Mouse (Mus musculus): ENCODE measurements around the gene Dpf3.

Dpf3 gene

DNA sequence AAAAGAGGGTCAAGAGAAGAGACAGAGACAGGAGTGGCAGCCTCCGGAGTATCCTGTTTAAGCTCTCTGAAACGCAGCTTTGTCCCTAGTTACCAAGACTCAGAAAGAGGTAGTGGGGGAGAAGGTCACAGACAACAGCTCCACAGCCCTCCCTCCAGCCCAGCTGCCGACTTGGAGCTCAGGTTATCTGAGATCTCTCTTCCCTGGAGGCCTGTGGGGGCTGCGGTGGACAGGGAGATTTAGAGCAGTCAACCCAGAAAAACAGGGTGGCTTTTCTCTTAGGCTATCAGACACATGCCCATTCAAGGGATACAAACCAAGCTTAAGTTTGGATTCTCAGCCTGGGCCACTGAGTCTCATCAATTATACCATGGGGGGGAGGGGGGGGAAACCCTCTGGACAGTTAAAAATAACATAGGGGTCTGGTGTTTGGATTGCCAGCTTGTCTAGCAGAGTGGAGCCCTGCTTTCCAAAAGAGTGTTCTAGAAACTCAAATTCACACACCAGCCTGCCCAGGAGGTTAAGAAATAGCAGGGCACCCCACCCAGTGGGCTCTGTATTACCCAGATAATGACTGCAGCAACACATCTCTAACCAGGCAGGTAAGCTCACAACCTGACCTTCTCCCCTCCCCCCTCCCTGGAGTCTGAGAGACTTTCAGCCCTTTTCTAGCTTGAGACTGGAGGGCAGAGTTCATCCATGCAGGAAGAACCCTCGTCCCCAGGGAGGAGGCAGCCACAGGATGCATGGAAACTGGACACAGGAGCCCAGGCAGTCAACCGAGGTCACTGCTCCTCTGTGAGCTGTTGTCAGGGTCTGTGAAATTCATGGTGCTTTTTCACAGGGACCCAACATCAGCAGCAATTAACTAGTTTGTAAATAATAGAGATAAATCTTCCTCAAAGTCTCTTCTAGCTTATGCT, 20.7 kb downstream of the Dpf3 start:
- DNase-seq (ENCODE audit: low spot score), result no peak

DNA sequence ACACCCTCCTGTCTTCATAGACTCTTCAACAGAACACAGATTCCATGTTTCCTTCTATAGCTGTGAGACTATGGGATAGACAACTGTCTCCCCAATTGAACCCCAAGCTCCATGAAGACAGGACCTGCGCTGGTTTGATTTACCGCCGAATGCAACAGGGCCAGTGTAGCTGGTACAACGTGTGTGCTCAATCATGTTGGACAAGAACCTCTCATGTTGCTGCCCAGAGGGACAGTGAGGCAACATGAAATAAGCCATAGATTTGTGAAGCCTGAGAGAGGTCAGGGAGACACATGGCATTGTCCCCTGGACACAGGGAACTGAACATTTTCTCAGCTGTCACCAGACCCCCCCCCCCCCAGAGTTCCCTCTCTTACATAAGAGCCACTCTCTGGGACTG, 21.5 kb downstream of the Dpf3 start:
- DNase-seq (ENCODE audit: low spot score), result no peak

DNA sequence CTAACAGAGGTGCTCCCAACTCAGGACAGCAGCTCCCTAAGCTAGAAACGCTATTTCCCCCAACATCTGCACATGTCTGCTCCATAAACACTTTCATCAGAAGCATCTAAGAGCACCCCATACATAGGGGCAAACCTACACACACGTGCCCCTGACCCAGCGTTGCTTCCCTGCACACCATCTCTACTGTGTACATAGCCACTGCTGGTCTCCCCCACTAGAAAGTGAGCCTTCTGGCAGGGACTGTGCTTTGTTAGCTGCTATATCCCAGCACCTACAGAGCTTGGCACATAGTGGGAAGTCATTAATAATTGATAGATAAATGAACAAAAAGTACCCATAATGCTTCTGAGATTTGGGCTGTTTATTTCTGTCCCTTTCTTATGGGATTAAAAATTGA, 27.2 kb downstream of the Dpf3 start:
- no peak for DNase-seq (ENCODE audit: low spot score)

GRCm38 (mm10) chr12:83454697-83455321, 32.7 kb downstream of the Dpf3 start:
- DNase-seq (ENCODE audit: low spot score), result no peak

- no peak for DNase-seq (ENCODE audit: low spot score)
Measured at GRCm38 (mm10) chr12:83451850-83452249, 35.7 kb downstream of the Dpf3 start.

GRCm38 (mm10) chr12:83450471-83450870, 37.0 kb downstream of the Dpf3 start:
- no peak for DNase-seq (ENCODE audit: low spot score)

- DNase-seq (ENCODE audit: low spot score), result no peak
Measured at GRCm38 (mm10) chr12:83449202-83449601, 38.3 kb downstream of the Dpf3 start.

DNA sequence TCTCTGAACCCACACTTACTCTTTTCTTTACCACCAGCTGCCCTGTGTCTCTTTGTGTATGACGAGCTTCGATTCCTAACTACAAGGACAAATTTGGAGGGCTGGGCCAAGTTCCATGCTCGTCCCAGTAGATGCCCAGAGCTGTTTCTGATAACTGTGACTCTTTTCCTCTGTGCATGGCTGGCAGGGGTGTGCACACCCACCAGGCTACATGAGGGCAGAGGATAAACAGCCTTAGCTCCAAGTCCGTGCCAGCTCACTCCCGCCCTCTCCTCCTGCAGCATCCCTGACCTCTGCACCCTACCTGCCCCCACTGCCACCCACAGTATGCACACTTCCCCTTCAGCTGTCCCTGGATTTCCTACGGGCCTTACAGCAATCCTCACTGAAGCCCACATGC, 41.9 kb downstream of the Dpf3 start:
- DNase-seq (ENCODE audit: low spot score), result no peak

DNA sequence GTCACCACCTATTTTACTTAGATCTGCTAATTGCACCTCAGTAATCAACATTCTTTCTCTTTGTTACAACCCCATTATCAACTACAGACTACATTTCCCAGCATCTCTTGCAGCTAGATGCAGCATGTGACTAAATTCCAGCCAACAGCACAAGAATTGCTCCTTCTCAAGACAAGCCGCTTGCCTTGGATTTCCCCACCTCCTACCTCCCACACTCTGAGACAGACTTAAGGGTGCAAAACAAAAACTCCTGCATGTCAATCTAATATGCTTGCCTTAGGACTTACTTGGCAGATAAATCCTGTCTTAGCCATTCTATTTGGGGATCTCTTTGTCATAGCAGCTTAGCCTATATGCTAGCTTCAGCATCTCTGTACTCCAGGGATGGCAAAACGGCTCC, 43.1 kb downstream of the Dpf3 start:
- no peak for DNase-seq (ENCODE audit: low spot score)

DNA sequence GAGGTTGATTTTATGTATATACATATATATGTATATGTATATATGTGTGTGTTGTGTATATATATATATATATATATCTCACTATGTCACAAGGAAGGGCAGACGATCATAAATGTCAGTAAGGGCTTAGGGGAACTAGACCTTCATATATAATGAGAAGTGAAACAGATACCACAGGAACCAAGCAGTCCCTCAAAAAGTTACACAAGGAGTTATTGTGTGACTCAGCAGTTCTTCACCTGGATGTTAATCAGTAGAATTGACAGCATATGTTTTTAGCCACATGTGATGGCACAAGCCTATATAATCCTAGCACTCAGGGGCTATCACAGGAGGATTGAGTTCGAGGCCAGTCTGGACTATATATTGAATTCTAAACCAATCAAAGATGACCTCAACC, 49.5 kb downstream of the Dpf3 start:
- DNase-seq (ENCODE audit: low spot score), result no peak

DNA sequence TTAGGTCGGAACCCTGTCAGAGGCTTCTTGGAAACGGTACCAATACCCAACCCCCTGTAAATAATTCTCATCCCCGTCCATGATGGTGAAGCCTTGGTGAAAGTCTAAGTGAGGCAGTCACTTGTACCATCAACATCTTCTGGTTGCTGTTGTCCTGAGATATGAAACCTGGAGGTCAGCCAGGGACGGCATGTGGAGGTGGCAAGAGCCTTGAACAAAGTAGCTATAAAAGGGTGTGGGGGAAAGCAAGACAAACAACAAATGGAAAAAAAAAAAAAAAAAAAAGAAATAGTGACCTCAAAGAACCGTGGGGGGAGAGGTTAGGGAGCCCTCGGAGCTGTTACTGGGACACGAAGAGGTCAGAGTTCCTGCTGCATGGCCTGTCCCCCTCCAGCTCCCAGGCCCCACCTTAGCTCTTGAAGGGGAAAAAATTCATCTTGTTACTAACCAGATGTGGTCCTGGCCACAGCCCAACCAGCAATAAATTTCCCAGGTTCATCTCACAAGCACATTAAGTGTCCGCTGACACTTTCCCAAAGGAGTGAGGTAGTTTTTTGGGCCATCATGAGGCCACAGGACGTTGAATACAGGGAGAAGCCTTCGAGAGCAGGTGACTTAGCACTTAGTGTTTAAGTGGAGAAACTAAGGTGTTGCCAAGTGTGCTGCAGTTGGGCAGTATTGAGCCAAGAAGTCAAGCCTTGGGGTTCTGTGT, 53.4 kb downstream of the Dpf3 start:
- DNase-seq (ENCODE audit: low spot score), result no peak

DNA sequence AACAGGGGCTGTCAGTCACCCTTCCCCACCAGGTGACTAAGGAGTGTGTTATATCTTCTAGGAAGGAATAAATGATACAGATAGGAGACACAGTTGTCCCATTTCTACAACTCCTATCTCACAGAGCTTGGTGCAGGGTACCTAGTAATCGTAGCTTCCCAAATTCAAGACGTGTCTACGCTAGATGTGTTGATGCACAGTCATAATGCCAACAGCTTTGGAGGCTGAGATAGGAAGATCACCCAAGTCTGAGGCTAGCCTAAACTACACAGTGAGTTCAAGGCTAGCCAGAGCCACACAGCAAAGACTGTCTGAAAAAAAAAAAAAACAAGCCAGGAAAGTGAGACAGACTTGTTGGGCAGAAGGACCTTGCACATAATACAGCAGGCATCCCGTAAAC, 54.1 kb downstream of the Dpf3 start:
- DNase-seq (ENCODE audit: low spot score), result no peak

- no peak for DNase-seq (ENCODE audit: low spot score)
Measured at GRCm38 (mm10) chr12:83430207-83430606, 57.3 kb downstream of the Dpf3 start.

- no peak for DNase-seq (ENCODE audit: low spot score)
Measured at GRCm38 (mm10) chr12:83428016-83428415, 59.5 kb downstream of the Dpf3 start.

GRCm38 (mm10) chr12:83427601-83428000, 59.9 kb downstream of the Dpf3 start:
- DNase-seq (ENCODE audit: low spot score), result no peak

- DNase-seq (ENCODE audit: low spot score), result no peak
Measured at GRCm38 (mm10) chr12:83426326-83426725, 61.2 kb downstream of the Dpf3 start.

GRCm38 (mm10) chr12:83425736-83426135, 61.8 kb downstream of the Dpf3 start:
- DNase-seq (ENCODE audit: low spot score), result no peak

GRCm38 (mm10) chr12:83424720-83425444, 62.6 kb downstream of the Dpf3 start:
- DNase-seq (ENCODE audit: low spot score), result no peak

- DNase-seq (ENCODE audit: low spot score), result no peak
Measured at GRCm38 (mm10) chr12:83424086-83424719, 63.3 kb downstream of the Dpf3 start.

DNA sequence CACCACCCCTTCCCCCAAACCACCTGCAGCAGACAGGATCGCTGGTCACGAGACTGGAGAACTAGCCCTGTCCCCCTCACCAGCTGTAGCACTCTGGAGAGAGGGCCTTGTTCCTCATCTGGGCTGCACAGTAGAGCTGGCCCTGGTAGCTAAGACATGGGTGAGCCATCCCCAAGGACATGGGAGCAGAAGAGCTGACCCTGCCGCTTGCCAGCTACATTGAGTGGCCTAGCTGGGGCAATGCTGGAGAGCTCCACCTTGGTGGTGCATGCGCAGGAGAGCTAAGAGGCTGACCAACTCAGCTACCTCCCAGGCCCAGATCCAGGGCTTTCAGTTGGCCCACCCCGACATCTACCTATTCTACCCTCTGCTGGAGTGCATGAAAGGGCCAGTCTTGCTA, 67.2 kb downstream of the Dpf3 start:
- no peak for DNase-seq (ENCODE audit: low spot score)

DNA sequence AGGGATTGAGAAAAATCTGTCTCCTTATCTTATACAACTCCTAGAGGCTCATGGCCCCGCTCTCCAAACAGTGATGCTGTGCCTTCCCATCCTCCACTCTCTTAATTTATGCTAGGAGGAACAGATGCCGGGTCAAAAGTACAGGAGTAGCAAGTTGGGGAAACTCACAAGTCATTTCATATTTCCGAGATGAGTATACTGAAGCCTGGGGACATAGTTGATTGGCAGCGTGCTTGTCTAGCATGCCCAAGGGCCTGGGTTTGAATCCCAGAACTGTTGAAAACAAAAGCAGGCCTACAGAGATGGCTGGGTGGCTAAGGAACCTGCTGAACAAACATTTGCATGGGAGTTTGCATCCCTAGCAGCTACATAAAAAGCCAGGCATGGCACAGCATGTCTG, 72.3 kb downstream of the Dpf3 start:
- no peak for DNase-seq (ENCODE audit: low spot score)

DNA sequence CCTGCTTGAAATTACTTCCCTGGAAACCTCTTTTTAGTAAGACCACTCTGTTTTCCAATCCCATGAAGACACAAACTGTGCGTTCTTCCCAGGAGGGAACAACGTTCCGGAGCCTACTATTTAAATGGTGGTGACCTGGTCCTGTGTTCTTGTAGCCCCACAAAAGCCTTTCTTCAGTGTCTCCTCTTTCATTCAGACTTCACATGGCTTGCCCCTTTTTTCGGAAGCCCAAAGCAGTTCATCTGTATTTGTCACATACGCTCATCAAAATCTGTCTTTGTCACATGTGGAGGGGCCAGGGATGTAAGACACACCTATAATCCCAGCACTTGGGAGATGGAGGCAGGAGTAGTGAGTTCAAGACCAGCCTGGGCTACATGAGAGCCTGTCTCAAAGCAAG, 73.8 kb downstream of the Dpf3 start:
- DNase-seq (ENCODE audit: low spot score), result no peak

All from ovary, postnatal 14 days (tissue).